Mouse (Mus musculus) forebrain, embryonic 11.5 days (tissue): ENCODE results near the gene Fxyd6. TPM values are rescaled to one million over a fixed set of nuclear protein-coding genes. Genes with fewer than 3 reads are reported as not detected.

ENCODE experiments used
- ATAC-seq: fragments of 200-750 bp; cut with Nextera tagmentation; replicated peaks from 2 replicates; pipeline ENCODE4 v1.8.0; 2017; ENCODE audit warnings: moderate TSS enrichment; ENCODE audit not compliant: low FRiP score
- DNase-seq: peaks from one replicate; pipeline ENCODE4 v3.0.0-alpha.2; 2017; ENCODE audit warnings: low spot score
- H3K27ac ChIP-seq: fragments of 300-500 bp; sonication (generic); 2 replicates; pipeline ENCODE4 v1.5.1; 2014; ENCODE audit warnings: low read depth, low read length
- H3K27me3 ChIP-seq: fragments of 300-500 bp; sonication (generic); 2 replicates; pipeline ENCODE4 v1.6.1; 2014; ENCODE audit warnings: mild to moderate bottlenecking, low read length, mixed read lengths; ENCODE audit not compliant: control insufficient read depth, insufficient read depth
- H3K36me3 ChIP-seq: fragments of 300-500 bp; sonication (generic); 2 replicates; pipeline ENCODE4 v1.6.1; 2014; ENCODE audit warnings: mild to moderate bottlenecking, low read length, moderate library complexity, mixed read lengths; ENCODE audit not compliant: control insufficient read depth, insufficient read depth
- H3K4me1 ChIP-seq: fragments of 300-500 bp; sonication (generic); replicated peaks from 2 replicates; pipeline ENCODE4 v1.6.1; 2014; ENCODE audit warnings: low read length, mixed read lengths; ENCODE audit not compliant: control insufficient read depth, insufficient read depth
- H3K4me2 ChIP-seq: fragments of 300-500 bp; sonication (generic); 2 replicates; pipeline ENCODE4 v1.6.1; 2014; ENCODE audit warnings: low read depth, mild to moderate bottlenecking, low read length, moderate library complexity, mixed read lengths; ENCODE audit not compliant: severe bottlenecking
- H3K4me3 ChIP-seq: fragments of 300-500 bp; sonication (generic); 2 replicates; pipeline ENCODE4 v1.5.1; 2014; ENCODE audit warnings: low read depth, low read length
- H3K9ac ChIP-seq: fragments of 300-500 bp; sonication (generic); 2 replicates; pipeline ENCODE4 v1.6.1; 2014; ENCODE audit warnings: low read length
- H3K9me3 ChIP-seq: fragments of 300-500 bp; sonication (generic); 2 replicates; pipeline ENCODE4 v1.6.1; 2016; ENCODE audit warnings: low read length, mixed read lengths; ENCODE audit not compliant: control insufficient read depth
- WGBS: fragments of 180-500 bp; shearing (Covaris S2); extraction: QIAGEN DNeasy Blood & Tissue Kit; methylation state at CpG from one replicate; pipeline ENCODE4 v1.1.7; 2014; 5-methylcytosine and 5-hydroxymethylcytosine counted together
- polyA plus RNA-seq: library from polyadenylated mRNA; unstranded; fragments of >200 nt; fragmentation: Nextera tagmentation; extraction: Ambion mirVana; gene quantifications from 2 replicates; pipeline ENCODE4 v1.2.1, GENCODE M21; 2014

The Fxyd6 gene
- polyA plus RNA-seq, 1 experiment from 2014 or later = 122 TPM

DNA sequence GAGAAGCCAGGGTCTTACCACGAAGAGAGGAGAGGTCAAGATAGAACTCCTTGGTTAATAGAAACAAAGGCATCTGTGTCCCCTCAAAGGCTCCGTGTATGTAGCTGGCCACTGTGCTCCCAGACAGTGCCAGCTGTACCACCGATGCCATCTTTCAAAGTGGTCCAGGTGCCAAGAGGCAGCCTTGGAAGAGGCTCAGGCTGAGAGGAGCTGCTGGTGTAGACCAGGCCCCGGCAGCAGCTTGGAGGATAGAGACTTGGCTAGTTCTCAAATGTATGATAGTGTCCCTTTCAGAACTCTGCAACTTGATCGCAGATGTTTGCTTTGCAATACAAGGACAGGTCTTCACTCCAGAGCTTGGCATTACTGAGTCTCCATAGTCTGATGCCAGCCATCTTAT, 12.4 kb downstream of the Fxyd6 start:
- no peaks in the 10 kb centered on the region for H3K36me3 ChIP-seq
- H3K4me2 ChIP-seq = no peak overlapping the region
- no peaks in the 10 kb centered on the region for H3K27me3 ChIP-seq
- 86% methylated on average over 5 of the region's 5 CpGs for WGBS
- no peak overlapping the region for H3K27ac ChIP-seq
- H3K9ac ChIP-seq = no peak overlapping the region
- H3K4me1 ChIP-seq = no peaks in the 10 kb centered on the region
- ATAC-seq = no peak
- H3K9me3 ChIP-seq = no peaks in the 10 kb centered on the region
- no peak overlapping the region for H3K4me3 ChIP-seq
- DNase-seq = no peak

DNA sequence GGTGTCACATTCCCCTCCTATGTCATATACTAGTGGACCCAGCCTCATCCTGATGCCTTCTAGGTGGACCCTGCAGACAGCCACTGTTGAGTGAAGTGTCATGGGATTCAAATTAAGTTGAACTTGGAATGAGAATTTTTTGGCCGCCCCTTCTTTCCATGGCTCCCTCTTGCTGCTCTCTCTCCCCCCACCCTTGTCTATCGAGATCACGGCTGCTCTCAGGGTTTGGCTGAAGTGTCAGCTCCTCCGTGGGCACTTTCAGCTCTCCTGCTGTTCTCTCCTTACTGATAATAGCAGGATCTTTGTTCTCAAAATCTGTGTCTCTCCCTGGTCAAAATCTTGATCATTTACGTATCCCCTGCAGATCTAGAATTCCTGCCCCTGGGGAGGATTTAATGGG, 12.8 kb downstream of the Fxyd6 start:
- Histone ChIP-seq H3K4me2 (no peak overlapping the region), H3K4me1 (no peaks in the 10 kb centered on the region), H3K4me3 (no peak overlapping the region), H3K9ac (no peak overlapping the region), H3K27ac (no peak overlapping the region), H3K9me3 (no peaks in the 10 kb centered on the region), H3K27me3 (no peaks in the 10 kb centered on the region), H3K36me3 (no peaks in the 10 kb centered on the region)
- DNase-seq (no peak), ATAC-seq (no peak)
- 87% methylated on average over 5 of the region's 5 CpGs for WGBS

DNA sequence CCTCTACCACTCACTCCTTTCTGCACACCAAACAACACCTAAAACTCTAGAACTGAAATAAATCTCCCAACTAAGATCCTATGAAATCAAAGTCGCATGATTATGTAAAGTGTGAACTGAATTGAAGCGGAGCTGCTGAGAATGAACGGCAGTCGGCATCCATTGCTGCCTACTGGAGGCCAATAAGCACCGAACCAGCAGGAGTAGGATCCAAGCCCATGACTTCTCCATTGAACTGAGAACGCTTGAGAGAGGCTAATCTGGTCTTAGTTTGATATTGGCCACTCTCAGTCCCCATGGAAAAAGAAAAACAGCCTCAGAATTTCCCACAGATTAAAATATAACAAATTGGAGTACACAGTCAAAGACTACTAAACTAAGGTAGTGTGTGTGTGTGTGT, 13.9 kb downstream of the Fxyd6 start:
- Histone ChIP-seq H3K4me2 (no peak overlapping the region), H3K9ac (no peak overlapping the region), H3K4me3 (no peak overlapping the region), H3K36me3 (no peaks in the 10 kb centered on the region), H3K4me1 (no peaks in the 10 kb centered on the region), H3K27me3 (no peaks in the 10 kb centered on the region), H3K9me3 (no peaks in the 10 kb centered on the region), H3K27ac (no peak overlapping the region)
- ATAC-seq = no peak
- WGBS = 95% methylated on average over 6 of the region's 6 CpGs
- no peak for DNase-seq

DNA sequence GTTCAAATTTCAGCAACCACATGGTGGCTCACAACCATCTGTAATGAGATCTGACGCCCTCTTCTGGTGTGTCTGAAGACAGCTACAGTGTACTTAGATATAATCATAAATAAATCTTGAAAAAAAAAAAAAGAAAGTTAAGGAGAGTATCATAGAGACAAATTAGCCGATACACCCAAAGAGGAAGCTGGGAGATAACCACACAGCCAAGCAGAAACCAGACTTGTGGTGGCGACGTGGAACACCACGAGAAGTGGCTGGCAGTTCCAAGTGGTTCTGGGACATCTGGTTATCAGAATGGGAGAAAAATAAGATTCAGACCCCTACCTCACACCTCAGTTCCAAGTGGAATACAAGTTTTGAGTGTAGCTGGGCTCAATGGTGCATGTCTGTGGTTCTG, 16.7 kb downstream of the Fxyd6 start:
- DNase-seq (no peak), ATAC-seq (no peak)
- WGBS = 90% methylated on average over 5 of the region's 5 CpGs
- H3K9me3 ChIP-seq = no peaks in the 10 kb centered on the region
- no peak overlapping the region for H3K9ac ChIP-seq
- no peak overlapping the region for H3K4me3 ChIP-seq
- H3K27ac ChIP-seq = no peak overlapping the region
- H3K36me3 ChIP-seq = no peaks in the 10 kb centered on the region; the same call in 1 of the 2 replicates
- no peaks in the 10 kb centered on the region for H3K27me3 ChIP-seq
- no peak overlapping the region for H3K4me2 ChIP-seq
- no peaks in the 10 kb centered on the region for H3K4me1 ChIP-seq

DNA sequence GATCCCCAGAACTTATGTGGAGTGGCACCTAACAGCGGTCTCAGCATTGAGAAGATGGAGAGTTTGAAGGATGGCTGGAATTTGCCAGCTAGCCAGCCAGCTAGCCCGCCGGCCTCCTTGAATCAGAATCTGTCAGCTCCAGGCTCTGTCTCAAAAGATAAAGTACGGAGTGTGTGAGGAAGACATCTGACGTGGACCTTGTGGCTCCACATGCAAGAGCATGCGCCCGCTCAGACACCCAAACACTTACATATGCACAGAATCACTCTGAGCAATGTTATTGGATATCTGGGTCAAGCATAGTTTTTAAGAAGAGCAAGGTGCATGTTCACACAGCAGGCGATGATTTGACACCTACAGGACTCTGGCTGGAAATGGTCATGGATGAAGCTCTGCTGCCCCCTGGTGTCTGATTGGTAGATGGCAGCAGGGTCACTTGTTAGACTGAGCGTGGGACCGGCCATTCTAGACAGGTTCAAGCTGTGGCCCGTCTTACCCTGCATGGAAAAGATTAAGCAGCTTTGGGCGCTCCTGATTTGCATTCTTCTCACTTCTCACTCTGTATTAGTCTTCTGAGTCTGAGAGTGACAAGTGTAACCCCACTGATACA, 18.5 kb downstream of the Fxyd6 start:
- Histone ChIP-seq H3K4me2 (no peak overlapping the region), H3K27ac (no peak overlapping the region), H3K9me3 (no peaks in the 10 kb centered on the region), H3K4me3 (no peak overlapping the region), H3K27me3 (no peaks in the 10 kb centered on the region), H3K4me1 (no peaks in the 10 kb centered on the region), H3K36me3 (no peaks in the 10 kb centered on the region; the same call in 1 of the 2 replicates), H3K9ac (no peak overlapping the region)
- 47% methylated on average over 12 of the region's 12 CpGs for WGBS
- ATAC-seq = 0 out of 2 replicates have a peak, but pooled peaks have one; percentile 10
- peak; percentile 90 for DNase-seq

DNA sequence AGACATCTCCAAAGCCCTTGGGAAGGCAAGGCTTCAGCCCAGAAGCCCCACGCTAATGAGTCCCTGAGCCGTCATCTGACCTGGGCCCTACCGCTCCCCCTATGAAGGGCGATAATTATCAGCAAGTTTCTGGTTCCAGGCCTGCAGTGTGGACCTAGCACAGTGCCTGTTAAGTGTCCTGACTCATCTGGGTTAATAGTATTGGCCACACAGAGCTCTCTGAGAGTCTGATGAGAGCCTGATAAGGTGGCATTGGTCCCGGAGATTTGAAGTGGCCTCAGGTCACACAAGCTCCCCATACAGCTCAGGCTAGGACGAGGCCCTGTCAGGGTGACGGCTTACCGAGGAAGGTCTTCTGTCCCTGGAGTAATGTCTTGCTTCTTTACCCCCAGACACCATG, 19.6 kb downstream of the Fxyd6 start:
- 95% methylated on average over 8 of the region's 8 CpGs for WGBS
- Histone ChIP-seq H3K27me3 (no peaks in the 10 kb centered on the region), H3K9me3 (no peaks in the 10 kb centered on the region), H3K4me2 (no peak overlapping the region), H3K27ac (no peak overlapping the region), H3K9ac (no peak overlapping the region), H3K36me3 (no peaks in the 10 kb centered on the region; the same call in 1 of the 2 replicates), H3K4me3 (no peak overlapping the region), H3K4me1 (no peaks in the 10 kb centered on the region)
- ATAC-seq (no peak), DNase-seq (no peak)

DNA sequence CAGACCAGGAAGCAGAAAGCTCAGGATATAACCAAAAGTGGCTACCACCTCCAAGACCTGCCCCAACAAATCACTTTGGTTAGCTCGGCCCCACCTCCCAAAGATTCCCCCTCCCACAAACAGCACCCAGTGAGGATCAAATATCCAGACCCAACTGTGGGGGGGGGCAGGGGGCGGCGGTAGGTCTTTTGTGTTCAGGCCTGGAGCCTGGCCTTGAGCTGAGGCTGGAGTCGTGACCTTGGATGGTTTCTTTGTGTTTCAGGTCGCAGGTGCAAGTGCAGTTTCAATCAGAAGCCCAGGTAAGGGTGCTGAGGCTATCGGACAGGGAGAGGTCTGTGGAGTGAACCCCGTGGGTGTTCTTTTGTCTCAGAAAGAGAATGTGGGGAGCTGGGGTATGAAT, 21.3 kb downstream of the Fxyd6 start:
- Histone ChIP-seq H3K4me3 (no peak overlapping the region), H3K4me2 (no peak overlapping the region), H3K36me3 (no peaks in the 10 kb centered on the region; the same call in 1 of the 2 replicates), H3K27me3 (no peaks in the 10 kb centered on the region), H3K9me3 (no peaks in the 10 kb centered on the region), H3K27ac (no peak overlapping the region), H3K4me1 (no peaks in the 10 kb centered on the region), H3K9ac (no peak overlapping the region)
- WGBS = 85% methylated on average over 7 of the region's 7 CpGs
- ATAC-seq = no peak
- DNase-seq = no peak

DNA sequence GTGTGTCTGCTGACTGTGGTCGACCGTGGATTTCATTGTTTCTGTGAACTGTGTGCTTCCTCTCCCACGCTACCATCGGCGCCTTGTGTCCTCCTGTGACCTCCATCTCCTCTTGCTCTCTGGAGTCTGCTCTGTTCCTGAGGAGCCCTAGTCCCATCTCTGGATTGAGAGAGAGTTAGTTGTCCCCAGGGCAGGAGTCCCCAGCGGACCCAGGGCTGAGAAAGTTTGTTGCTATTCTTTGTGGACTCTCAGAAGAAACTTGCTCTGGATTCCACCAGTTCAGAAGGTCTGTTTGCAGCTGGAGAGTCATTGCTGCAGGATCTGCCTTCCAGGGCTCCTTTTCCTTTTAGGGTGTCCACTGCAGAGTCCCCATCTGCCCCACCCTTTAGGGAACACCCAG, 25.2 kb downstream of the Fxyd6 start:
- ATAC-seq = no peak
- Histone ChIP-seq H3K9ac (no peak overlapping the region), H3K4me1 (no peaks in the 10 kb centered on the region), H3K27ac (no peak overlapping the region), H3K36me3 (no peaks in the 10 kb centered on the region; the same call in 1 of the 2 replicates), H3K9me3 (no peaks in the 10 kb centered on the region), H3K27me3 (no peaks in the 10 kb centered on the region), H3K4me2 (no peak overlapping the region), H3K4me3 (no peak overlapping the region)
- WGBS = 97% methylated on average over 6 of the region's 6 CpGs
- no peak for DNase-seq

DNA sequence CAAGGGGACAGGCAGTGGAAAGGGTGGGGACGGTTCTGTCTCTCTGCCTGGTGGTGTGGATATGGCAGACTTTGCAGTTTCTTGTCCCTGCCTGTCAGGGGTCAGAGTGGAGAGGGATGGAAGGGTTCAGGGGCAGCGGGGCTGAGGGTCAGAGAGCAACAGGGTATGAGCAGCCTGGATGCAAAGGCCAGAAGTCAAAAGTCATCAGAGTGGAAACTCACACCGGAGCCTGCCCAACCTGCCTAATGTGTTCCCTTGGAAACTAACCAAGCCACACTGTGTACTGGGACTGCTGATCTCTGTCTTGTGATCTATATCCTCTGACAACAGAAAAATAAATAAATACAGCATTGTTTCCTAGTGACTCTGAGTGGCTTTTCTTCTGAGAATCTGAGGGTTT, 25.8 kb downstream of the Fxyd6 start:
- no peaks in the 10 kb centered on the region for H3K4me1 ChIP-seq
- H3K4me3 ChIP-seq = no peak overlapping the region
- ATAC-seq (no peak), DNase-seq (no peak)
- no peak overlapping the region for H3K9ac ChIP-seq
- H3K27ac ChIP-seq = no peak overlapping the region
- H3K36me3 ChIP-seq = no peaks in the 10 kb centered on the region; the same call in 1 of the 2 replicates
- no peaks in the 10 kb centered on the region for H3K9me3 ChIP-seq
- WGBS = 79% methylated on average over 3 of the region's 3 CpGs
- no peaks in the 10 kb centered on the region for H3K27me3 ChIP-seq
- H3K4me2 ChIP-seq = no peak overlapping the region
